Mouse (Mus musculus) spleen, adult 2 months (tissue): ENCODE results near the gene Zfp628. TPM values are rescaled to one million over a fixed set of nuclear protein-coding genes. Genes with fewer than 3 reads are reported as not detected.

ENCODE experiments used
- DNase-seq, 2 experiments: peaks; one replicate each; pipeline versions ENCODE4 v3.0.0 to v3.0.0-alpha.2; 2012 to 2021; ENCODE audit warnings: low spot score in 2 of 2, low read depth in 1 of 2
- H3K27ac ChIP-seq: fragments of 200-500 bp; 2 replicates; pipeline ENCODE4 v1.5.1; 2012; ENCODE audit warnings: low read length, inconsistent platforms; ENCODE audit not compliant: insufficient read depth
- H3K27me3 ChIP-seq: fragments of 200-500 bp; 2 replicates; pipeline ENCODE4 v1.6.1; 2012; ENCODE audit warnings: mild to moderate bottlenecking, moderate library complexity, low read length, inconsistent platforms; ENCODE audit not compliant: control insufficient read depth, insufficient read depth
- H3K36me3 ChIP-seq: fragments of 200-500 bp; 2 replicates; pipeline ENCODE4 v1.6.1; 2012; ENCODE audit warnings: mild to moderate bottlenecking, low read length, inconsistent platforms; ENCODE audit not compliant: control insufficient read depth, insufficient read depth
- H3K4me1 ChIP-seq: fragments of 200-500 bp; 2 replicates; pipeline ENCODE4 v1.6.1; 2011; ENCODE audit warnings: inconsistent platforms; ENCODE audit not compliant: control insufficient read depth, insufficient read depth, insufficient read length
- H3K4me3 ChIP-seq: fragments of 200-500 bp; 2 replicates; pipeline ENCODE4 v1.5.1; 2011; ENCODE audit warnings: mild to moderate bottlenecking, inconsistent platforms; ENCODE audit not compliant: insufficient read depth, insufficient read length; ENCODE audit errors: extremely low read depth
- CTCF ChIP-seq: fragments of 200-500 bp; IDR thresholded peaks from 2 replicates; pipeline ENCODE4 v1.5.1; 2011; ENCODE audit warnings: mild to moderate bottlenecking, inconsistent platforms; ENCODE audit not compliant: insufficient read depth, insufficient read length, insufficient replicate concordance; ENCODE audit errors: extremely low read depth
- POLR2A ChIP-seq: fragments of 200-500 bp; IDR thresholded peaks from 2 replicates; pipeline ENCODE4 v1.6.1; 2011; ENCODE audit warnings: low read depth, low read length, inconsistent platforms
- WGBS: fragments of 180-500 bp; shearing (Covaris S2); methylation state at CpG from one replicate; pipeline ENCODE4 v1.1.7; 2018; 5-methylcytosine and 5-hydroxymethylcytosine counted together
- polyA plus RNA-seq: library from polyadenylated mRNA; depleted of rRNA; stranded (reverse); fragments of >200 nt; gene quantifications from 2 replicates; pipeline ENCODE4 v1.2.3, GENCODE M21; 2012

Gene Zfp628
- polyA plus RNA-seq, 1 experiment = 19.2 TPM

GRCm38 (mm10) chr7:4901171-4901570, 13.8 kb upstream of the Zfp628 start:
- H3K27ac ChIP-seq = no peak overlapping the region

GRCm38 (mm10) chr7:4902404-4902803, 12.6 kb upstream of the Zfp628 start:
- Histone ChIP-seq H3K27me3 (no peaks in the 10 kb centered on the region; the same call in 1 of the 2 replicates), H3K4me3 (no peak overlapping the region), H3K27ac (no peak overlapping the region), H3K4me1 (no peaks in the 10 kb centered on the region), H3K36me3 (no peaks in the 10 kb centered on the region)
- TF ChIP-seq POLR2A (no peak), CTCF (no peak)
- no peak for DNase-seq
- 88% methylated on average over 9 of the region's 9 CpGs for WGBS

More at GRCm38 (mm10) chr7:4901171-4901570, 13.8 kb upstream of the Zfp628 start:
- H3K4me3 ChIP-seq = no peak overlapping the region
- TF ChIP-seq CTCF = no peak
- TF ChIP-seq POLR2A = no peak
- WGBS = 76% methylated on average over 8 of the region's 8 CpGs
- no peak for DNase-seq
- H3K36me3 ChIP-seq = no peaks in the 10 kb centered on the region
- H3K4me1 ChIP-seq = no peaks in the 10 kb centered on the region
- H3K27me3 ChIP-seq = no peaks in the 10 kb centered on the region; the same call in 1 of the 2 replicates

- H3K4me3 ChIP-seq = no peak within 1 kb of the TSS
- no peak for DNase-seq
- 80% methylated on average over 10 of the region's 10 CpGs for WGBS
- H3K4me1 ChIP-seq = no peaks in the 10 kb centered on the region
- no peaks in the 10 kb centered on the region for H3K36me3 ChIP-seq
- no peaks in the 10 kb centered on the region for H3K27me3 ChIP-seq
- TF ChIP-seq POLR2A = no peak
- TF ChIP-seq CTCF = no peak
- H3K27ac ChIP-seq = no peak within 1 kb of the TSS
These were observed 8.5 kb upstream of the Zfp628 start, which contains the start of gene Gm36210 for GRCm38 (mm10) chr7:4906466-4906950. Gene Gm36210, minus strand, starts transcription at chr7:4906516.

- 59% methylated on average over 9 of the region's 9 CpGs for WGBS
- peak in 1 of 2 experiments; percentile 33 for DNase-seq
These were observed 3.5 kb upstream of the Zfp628 start for GRCm38 (mm10) chr7:4911561-4911960.

GRCm38 (mm10) chr7:4912248-4912647, 2.8 kb upstream of the Zfp628 start:
- peaks cover 6% of the 10 kb centered on the region; the same call in 1 of the 2 replicates for H3K4me1 ChIP-seq
- H3K4me3 ChIP-seq = no peak overlapping the region
- DNase-seq = no peak
- no peak overlapping the region for H3K27ac ChIP-seq
- H3K36me3 ChIP-seq = no peaks in the 10 kb centered on the region
- no peak for TF ChIP-seq CTCF
- TF ChIP-seq POLR2A = no peak
- no peaks in the 10 kb centered on the region for H3K27me3 ChIP-seq
- 79% methylated on average over 5 of the region's 5 CpGs for WGBS

More at GRCm38 (mm10) chr7:4911561-4911960, 3.5 kb upstream of the Zfp628 start:
- Histone ChIP-seq H3K27me3 (no peaks in the 10 kb centered on the region), H3K36me3 (no peaks in the 10 kb centered on the region), H3K27ac (no peak overlapping the region), H3K4me3 (no peak overlapping the region), H3K4me1 (peaks cover 6% of the 10 kb centered on the region; the same call in 1 of the 2 replicates)
- TF ChIP-seq CTCF = peak; percentile 29; the same call in 1 of the 2 replicates
- TF ChIP-seq POLR2A = no peak

GRCm38 (mm10) chr7:4915669-4916416, 826 bp downstream of the Zfp628 start:
- DNase-seq = no peak
- TF ChIP-seq POLR2A (no peak), CTCF (no peak)
- Histone ChIP-seq H3K27ac (no peak overlapping the region; the same call in 1 of the 2 replicates), H3K4me3 (peak overlapping the region; percentile 91), H3K27me3 (no peaks in the 10 kb centered on the region), H3K36me3 (peaks cover 26% of the 10 kb centered on the region), H3K4me1 (peaks cover 6% of the 10 kb centered on the region; the same call in 1 of the 2 replicates)
- 17% methylated on average over 14 of the region's 14 CpGs for WGBS

GRCm38 (mm10) chr7:4917494-4917893, 2.5 kb downstream of the Zfp628 start:
- Histone ChIP-seq H3K27ac (no peak overlapping the region), H3K27me3 (no peaks in the 10 kb centered on the region), H3K4me1 (peaks cover 6% of the 10 kb centered on the region; the same call in 1 of the 2 replicates), H3K4me3 (no peak overlapping the region), H3K36me3 (peaks cover 27% of the 10 kb centered on the region)
- no peak for DNase-seq
- TF ChIP-seq CTCF (no peak), POLR2A (no peak)
- 94% methylated on average over 2 of the region's 2 CpGs for WGBS
